Mouse (Mus musculus): ENCODE results near the gene Ate1. TPM values are rescaled to one million over a fixed set of nuclear protein-coding genes. Genes with fewer than 3 reads are reported as not detected.
"Not testable (repeated sequence)": the region's sequence is repeated elsewhere in the genome, so short reads cannot be mapped to it uniquely, and the experiment has no call there.

The Ate1 gene
- 9.3 and 14.0 TPM in 2 replicates for polyA plus RNA-seq (2012; rRNA removed)

DNA sequence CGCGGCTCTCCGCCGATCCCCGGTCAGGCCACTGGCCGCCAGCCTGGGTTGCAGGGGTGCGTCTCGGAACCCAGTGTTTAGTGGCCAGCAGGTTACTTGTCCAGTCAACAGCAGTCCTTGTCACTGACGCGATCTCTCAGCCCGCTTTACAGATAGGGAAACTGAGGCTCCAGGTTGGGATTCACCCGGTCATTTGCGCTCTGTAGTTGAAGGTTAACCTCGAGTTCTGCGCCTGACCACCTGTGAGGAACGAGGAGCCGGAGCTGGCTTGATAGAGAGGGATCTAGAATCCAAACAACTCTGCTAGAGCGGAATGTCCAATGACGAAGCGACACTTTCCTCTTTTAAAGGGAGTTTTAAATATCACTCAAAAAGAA is at the start of gene Ate1:
Ate1 (minus strand) TSS at position 321 of the 377 bp plus-strand sequence.
- no peak for DNase-seq (ENCODE audit: low read depth)

DNA sequence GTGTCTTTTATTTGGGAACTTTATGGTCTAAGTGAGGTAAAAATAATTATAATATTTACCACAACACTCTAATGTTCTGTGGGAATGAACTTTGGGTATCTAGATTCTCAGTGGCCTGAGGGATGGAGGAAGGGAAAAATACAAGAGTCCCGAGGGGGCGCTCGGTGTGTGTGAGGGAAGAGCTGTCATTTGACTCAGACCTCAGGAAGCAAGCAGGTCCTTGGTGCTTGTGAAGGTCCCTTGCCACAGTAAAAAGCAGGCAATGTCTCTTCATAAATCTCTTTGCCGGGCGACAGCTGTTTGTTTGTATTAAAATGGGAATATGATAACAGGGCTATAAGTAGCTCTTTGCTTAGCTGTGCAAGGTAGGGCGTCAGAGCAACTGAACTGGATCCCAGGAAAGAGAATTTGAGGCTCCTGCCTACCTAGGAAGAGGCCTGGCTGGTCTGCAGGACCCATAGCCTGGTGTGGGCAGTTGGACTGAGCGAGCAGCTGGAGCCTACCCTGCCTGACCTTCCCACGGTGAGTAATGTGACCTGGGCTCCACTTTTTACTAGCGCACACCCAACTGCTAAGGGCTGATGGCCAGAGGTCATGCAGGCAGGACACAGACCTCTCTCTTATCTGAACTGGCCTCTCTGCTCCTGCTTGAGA is 48.7 kb upstream of the Ate1 start:
- DNase-seq (ENCODE audit: low read depth) = no peak

DNA sequence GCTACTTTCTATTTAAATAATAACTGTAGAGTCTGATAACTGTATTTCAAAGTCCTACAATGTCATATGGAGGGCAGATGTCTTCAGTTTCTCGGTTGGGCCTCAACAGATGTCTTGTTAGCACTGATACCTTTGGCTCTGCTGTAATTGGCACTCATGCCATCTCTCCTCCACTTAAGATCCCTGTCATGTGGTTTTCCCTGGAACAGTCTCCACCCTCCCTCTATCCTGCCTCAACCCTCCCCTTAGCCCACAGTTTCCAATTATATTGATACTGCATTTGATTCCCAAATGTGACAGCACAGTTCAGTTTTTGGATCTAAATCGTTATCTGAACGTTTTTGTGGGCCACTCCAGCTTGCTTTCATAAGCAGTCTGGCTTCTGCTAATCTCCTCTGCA is 44.4 kb upstream of the Ate1 start:
- DNase-seq (ENCODE audit: low read depth) = no peak

DNA sequence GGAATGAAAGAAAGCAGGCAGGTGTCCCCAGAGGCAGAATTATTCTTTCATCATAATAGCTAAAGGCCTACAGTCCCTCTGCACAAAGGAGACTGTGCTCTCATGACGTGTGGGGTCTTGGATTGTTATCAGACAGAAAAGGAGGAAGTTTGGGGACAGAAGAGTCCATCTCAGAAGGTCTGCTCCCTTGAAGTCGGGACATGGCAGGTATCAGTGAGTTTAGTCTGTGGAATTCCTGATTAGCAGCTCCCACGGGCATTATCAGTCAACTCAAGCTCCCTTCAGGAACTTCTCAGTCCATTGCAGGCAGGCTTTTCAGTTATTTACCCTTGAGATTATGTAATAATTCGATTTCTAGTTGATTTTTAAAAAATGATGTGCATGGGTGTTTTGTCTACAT is 43.7 kb upstream of the Ate1 start:
- DNase-seq (ENCODE audit: low read depth) = no peak

GRCm38 (mm10) chr7:130563276-130563675 is 43.1 kb upstream of the Ate1 start:
- no peak for DNase-seq (ENCODE audit: low read depth)

DNA sequence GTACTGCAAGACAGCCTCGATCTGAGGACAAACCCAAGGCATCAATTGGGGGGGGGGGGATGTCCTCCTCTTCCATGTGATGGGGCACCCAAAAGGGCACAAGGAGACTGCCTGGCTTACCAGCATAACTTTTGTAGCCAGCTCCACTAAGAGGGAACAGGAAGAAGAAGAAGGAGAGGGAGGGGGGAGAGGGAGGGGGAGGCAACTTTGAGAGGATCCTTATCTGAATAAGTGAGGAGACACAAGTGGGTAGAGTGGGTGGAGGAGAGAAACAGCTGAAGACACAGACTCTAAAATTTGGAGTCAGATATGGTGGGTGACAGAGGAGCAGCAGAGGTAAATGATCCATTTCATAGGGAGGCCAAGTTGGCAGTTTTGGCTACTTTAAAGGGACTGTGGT is 40.8 kb upstream of the Ate1 start:
- no peak for DNase-seq (ENCODE audit: low read depth)

DNA sequence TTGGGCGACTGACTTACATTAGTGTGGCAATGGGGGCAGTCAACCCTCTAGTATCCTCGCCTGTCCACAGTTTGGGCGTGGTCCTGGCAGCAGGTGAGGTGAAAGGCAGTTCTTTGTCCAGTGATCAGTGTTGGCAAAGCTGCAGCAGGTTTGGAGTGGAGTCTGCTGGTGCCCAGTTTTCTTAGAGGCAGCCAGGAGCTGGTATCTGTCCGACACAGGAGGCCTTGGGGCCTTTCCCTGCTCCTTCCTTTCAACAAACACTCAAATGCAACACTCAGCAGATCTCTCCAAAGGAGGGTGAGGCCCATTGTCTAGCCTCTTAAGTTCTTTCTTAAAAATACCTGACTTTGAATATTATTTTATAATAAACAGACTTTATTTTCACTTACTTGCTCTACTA is 38.4 kb upstream of the Ate1 start:
- no peak for DNase-seq (ENCODE audit: low read depth)

- DNase-seq (ENCODE audit: low read depth) = no peak
Observed at GRCm38 (mm10) chr7:130555597-130555996, 35.4 kb upstream of the Ate1 start.

DNA sequence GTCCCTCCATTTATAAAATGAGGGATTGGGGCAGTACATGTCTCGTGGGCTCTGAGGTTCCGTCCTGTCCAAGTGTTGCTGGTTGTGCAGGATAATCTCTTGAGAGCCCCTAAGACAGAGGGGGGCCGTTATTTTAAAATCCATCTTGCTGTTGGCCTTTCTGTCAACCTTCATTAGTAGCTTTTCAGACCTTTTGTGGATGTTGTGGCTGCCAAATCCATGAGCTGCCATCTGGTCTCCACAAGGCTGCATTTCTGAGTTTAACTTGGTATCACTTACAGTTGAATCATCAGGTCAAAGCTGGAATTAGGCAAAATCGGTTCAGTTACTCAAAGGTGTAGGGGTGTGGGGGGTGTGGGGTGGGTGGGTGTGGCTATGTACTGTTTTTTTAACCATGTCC is 33.2 kb upstream of the Ate1 start:
- DNase-seq (ENCODE audit: low read depth) = no peak

- DNase-seq (ENCODE audit: low read depth) = no peak
Observed at GRCm38 (mm10) chr7:130552780-130553179, 32.6 kb upstream of the Ate1 start.

DNA sequence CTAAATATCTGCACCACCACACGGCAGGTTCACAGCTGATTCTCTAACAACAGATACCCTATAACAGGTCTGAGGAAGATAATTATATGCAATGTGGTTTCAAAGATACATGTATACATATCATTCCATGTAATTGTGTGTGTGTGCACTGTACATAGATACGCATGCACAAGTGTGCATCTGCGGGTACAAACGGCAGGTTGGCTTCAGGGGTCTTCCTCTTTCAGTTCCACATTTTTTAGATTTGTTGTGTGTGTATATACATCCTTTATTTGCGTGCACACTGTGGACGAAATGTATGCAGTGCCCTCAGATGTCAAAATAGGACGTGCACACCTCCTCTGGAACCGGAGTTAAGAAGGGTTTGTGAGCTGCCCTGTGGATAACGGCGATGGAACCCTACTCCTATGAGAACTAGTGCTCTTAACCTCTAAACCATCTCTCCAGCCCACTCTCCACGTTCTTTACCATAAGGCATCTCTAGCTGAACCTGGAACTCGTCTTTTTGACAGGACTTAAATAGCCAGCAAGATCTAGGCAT is 27.5 kb upstream of the Ate1 start:
- DNase-seq (ENCODE audit: low read depth) = no peak

DNA sequence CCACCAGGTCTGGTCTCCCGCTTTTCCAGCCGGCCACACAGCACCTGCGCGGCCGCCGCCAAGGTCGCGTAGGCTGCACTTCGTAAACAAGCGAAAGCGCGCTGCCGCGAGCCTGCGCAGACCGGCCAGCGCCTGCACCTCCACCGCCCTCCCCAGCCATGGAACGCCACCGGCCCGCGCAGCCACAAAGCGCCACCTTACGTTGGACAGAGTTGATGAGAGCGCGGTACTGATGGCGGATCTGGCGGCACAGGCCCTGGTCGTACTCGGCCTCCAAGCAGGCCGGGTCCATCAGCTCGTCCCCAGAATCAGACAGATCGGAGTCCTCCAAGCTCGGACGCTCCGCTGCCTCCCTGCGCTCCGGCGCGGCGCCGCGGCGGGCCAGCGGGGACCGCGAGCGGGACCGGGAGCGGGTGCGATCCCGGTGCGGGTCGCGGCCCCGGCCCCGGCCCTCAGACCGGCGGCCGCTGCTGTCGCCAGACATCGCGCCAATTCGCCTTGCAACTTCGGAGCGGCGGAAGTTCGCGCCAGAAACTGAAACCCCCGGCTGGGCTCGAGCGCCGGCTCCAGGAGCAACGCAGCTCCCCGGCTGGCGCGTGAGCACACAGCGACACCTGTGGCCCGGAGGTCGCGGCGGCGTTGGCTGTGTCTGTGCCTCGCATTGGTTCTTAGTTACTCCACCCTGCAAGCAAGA is 26.8 kb upstream of the Ate1 start:
- DNase-seq (ENCODE audit: low read depth) = peak; percentile 41

- no peak for DNase-seq (ENCODE audit: low read depth)
Observed at GRCm38 (mm10) chr7:130546421-130546790, 26.2 kb upstream of the Ate1 start.

DNA sequence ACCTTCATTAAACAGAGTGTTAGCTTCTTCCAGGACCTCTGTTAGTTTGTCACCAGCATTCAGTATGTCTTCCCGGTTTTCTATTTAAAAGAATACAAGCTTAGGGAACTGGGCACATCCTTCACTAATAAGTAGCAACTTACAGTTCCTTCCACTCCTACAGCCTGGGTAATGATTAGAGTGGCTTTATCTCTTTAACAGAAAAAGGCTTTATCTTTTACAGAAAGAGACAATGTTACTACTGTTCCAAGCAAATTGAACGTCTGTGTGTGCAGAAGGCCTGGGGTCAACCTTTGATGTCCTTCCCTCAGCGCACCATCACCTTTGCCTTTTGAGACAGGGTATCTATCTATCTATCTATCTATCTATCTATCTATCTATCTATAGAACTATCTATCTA is 25.7 kb upstream of the Ate1 start:
- no peak for DNase-seq (ENCODE audit: low read depth)

DNA sequence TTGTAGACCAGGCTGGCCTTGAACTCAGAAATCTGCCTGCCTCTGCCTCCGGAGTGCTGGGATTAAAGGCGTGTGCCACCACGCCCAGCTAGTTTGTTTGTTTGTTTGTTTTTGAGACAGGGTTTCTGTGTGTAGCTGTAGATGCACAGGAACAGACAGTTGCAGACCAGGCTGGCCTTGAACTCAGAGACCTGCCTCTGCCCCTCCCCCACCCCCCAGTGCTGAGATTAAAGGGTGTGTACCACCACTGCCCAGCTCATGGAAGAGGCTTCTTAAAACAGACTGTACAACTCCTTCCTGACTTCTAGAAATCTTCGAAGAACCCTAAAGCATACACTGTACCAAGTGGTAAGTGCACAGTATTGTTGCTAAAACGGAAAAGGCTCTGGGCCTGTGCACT is 25.2 kb upstream of the Ate1 start:
- DNase-seq (ENCODE audit: low read depth) = no peak

- DNase-seq (ENCODE audit: low read depth) = no peak
Observed at GRCm38 (mm10) chr7:130543181-130543580, 23.0 kb upstream of the Ate1 start.

DNA sequence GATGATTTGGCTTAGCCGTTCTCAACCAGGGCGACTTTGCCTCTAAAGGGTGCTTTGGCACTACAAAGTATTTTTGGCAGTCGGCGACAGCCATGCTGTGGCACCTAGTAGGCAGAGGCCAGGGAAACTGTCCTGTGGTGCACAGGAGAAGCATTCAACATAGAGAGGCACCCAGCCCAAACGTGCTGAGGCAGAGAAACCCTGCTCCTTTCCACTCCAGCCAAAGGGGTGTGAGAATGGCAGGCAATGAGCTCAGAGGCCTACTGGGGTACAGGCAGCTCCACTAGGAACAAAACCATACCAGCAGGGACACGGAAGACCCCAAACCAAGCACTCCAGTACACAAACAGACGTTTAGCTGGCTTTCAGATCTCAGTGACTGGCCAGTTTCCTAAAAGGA is 20.0 kb upstream of the Ate1 start:
- no peak for DNase-seq (ENCODE audit: low read depth)

DNA sequence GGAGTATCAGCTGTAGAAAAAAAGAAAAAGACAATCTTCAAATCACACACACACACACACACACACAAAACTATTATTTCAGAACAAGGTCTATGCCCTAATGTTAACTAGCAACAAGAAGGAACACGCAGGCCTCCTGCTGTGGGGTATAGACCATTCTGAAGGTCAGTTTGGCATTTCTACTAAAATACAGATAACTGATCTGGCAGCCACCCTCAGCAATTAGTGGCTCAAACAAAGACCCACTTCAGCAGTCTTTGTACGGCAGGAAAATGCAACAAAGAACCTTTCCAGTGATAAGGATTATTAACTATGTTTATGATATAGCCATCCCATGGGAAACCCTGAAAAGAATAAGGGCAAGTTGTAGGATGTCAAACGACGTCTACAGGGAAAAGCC is 16.9 kb upstream of the Ate1 start:
- no peak for DNase-seq (ENCODE audit: low read depth)

DNA sequence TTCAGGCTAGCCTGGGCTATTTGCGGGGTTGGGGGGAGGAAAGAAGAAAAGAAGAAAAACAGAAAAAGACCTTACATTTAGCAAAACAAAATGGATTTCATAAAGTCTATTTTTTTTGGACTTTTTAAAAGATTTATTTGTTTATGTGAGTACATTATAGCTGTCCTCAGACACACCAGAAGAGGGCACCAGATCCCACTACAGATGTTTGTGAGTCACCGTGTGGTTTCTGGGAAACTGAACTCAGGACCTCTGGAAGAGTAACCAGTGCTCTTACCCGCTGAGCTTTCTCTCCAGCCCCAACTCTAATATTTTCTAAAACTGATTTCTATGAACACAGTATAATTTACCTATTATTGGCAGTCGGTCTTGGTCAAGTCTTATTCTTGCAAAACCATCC is 15.0 kb upstream of the Ate1 start:
- DNase-seq (ENCODE audit: low read depth) = no peak

DNA sequence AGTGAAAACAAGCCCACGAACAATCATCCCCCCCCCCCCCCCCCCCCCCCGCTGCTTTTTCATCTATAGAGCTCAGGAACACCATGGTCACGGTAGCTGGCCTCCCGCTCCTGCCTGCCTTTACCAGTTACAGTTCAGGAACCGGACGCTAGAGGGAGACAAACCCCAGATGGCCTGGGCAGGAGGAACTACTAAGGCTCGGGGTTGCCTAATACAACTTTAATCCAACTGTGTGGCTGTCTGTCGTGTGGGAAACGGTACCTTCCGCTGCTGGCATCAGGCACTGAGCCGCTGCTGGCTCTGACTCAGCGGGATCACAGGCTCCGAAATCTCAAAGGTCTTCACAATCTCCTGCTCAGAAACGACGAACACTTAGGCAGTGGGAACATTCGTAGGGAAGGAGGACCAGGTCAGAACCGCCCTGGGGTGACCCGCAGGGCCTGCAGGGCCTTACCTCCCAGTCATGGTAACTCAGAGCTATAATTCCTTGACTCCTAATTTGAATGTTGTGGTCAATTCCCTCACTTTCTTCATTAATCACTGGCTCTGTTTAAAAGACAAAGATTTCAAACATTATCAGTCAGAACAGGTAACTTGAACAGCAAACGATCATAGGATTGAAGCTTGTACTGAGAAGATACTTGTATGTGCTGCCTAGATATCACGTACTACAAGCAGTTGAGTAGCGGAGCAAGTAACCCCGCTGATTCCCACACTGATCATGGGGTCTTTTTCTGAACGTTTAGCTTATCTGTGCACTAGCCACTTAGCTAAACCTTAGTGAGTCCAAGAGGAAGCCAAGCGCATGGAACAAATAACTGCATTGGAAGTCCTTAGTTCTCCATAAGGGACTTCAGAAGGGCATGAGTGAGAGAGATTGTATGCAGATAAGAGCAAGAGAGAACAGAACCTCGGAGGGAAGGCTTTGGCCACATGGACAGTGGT is 13.4 kb upstream of the Ate1 start:
- peak; percentile 62 for DNase-seq (ENCODE audit: low read depth)

DNA sequence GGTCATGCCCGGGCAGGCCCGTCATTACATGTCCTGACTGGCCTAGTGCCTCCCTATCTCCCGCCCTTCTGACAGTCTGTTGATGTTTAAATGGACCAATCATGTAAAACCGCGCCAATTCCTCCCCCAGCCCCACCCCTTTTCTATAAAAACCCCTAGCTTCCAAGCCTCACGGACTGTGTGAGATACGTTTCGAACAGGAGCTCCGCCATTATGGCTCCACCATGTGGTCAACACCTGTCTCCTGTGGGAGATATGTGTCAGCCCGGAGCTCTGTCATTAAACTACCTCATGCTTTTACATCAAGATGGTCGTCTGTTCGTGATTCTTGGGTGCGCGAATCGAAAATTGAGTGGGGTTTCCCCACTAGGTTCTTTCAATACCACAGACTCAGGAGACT is 11.0 kb upstream of the Ate1 start:
- DNase-seq (ENCODE audit: low read depth) = not testable (repeated sequence)

- no peak for DNase-seq (ENCODE audit: low read depth)
Observed at GRCm38 (mm10) chr7:130527306-130527705, 7.1 kb upstream of the Ate1 start.
